Mouse (Mus musculus) B cell, adult 62 days (primary cell): ENCODE results near the gene Sc5d. TPM values are rescaled to one million over a fixed set of nuclear protein-coding genes. Genes with fewer than 3 reads are reported as not detected.

ENCODE experiments used
- total RNA-seq: library from RNA; stranded (reverse); gene quantifications from 4 replicates; pipeline ENCODE4 v1.2.4, GENCODE M21; 2023

The Sc5d gene
- total RNA-seq, result 25.3 to 29.9 TPM (median 27.3 TPM) in 4 replicates

GRCm38 (mm10) chr9:42264145-42264544 lies at the start of gene Sc5d:
Gene Sc5d, minus strand, starts transcription at chr9:42264256.

Other genes starting within 250 kb of the Sc5d start
- gene Sorl1, start 140.0 kb downstream of the Sc5d start, total RNA-seq, result 243 to 258 TPM (median 251 TPM) in 4 replicates
- 0.14 to 0.25 TPM (median 0.20 TPM) in 4 replicates for gene Tecta, start 135.7 kb upstream of the Sc5d start, total RNA-seq
- gene Tbcel, start 243.6 kb upstream of the Sc5d start, total RNA-seq, result 42.7 to 46.8 TPM (median 43.7 TPM) in 4 replicates